Mouse (Mus musculus) kidney, embryonic 16.5 days (tissue): ENCODE measurements around the gene 4931406P16Rik. TPM values are rescaled to one million over a fixed set of nuclear protein-coding genes. Genes with fewer than 3 reads are reported as not detected.

Experiments
- ATAC-seq: fragments of 200-750 bp; cut with Nextera tagmentation; 2 replicates; pipeline ENCODE4 v1.8.0; 2017; ENCODE audit warnings: moderate TSS enrichment; ENCODE audit not compliant: low FRiP score, low TSS enrichment
- H3K27ac ChIP-seq: fragments of 300-500 bp; sonication (generic); 2 replicates; pipeline ENCODE4 v1.5.1; 2014; ENCODE audit warnings: low read length
- H3K27me3 ChIP-seq: fragments of 300-500 bp; sonication (generic); 2 replicates; pipeline ENCODE4 v1.6.1; 2014; ENCODE audit warnings: low read length, control low read depth, mixed read lengths; ENCODE audit not compliant: insufficient read depth
- H3K36me3 ChIP-seq: fragments of 300-500 bp; sonication (generic); 2 replicates; pipeline ENCODE4 v1.6.1; 2014; ENCODE audit warnings: low read length, control low read depth, mixed read lengths; ENCODE audit not compliant: insufficient read depth
- H3K4me1 ChIP-seq: fragments of 300-500 bp; sonication (generic); 2 replicates; pipeline ENCODE4 v1.6.1; 2014; ENCODE audit warnings: low read length, control low read depth, mixed read lengths; ENCODE audit not compliant: insufficient read depth
- H3K4me2 ChIP-seq: fragments of 300-500 bp; sonication (generic); replicated peaks from 2 replicates; pipeline ENCODE4 v1.6.1; 2014; ENCODE audit warnings: low read depth, low read length
- H3K4me3 ChIP-seq: fragments of 300-500 bp; sonication (generic); 2 replicates; pipeline ENCODE4 v1.5.1; 2014; ENCODE audit warnings: mild to moderate bottlenecking, low read length
- H3K9ac ChIP-seq: fragments of 300-500 bp; sonication (generic); replicated peaks from 2 replicates; pipeline ENCODE4 v1.6.1; 2014; ENCODE audit warnings: low read length
- H3K9me3 ChIP-seq: fragments of 300-500 bp; sonication (generic); 2 replicates; pipeline ENCODE4 v1.6.1; 2016; ENCODE audit warnings: low read length, control low read depth
- WGBS: fragments of 180-500 bp; shearing (Covaris S2); extraction: QIAGEN DNeasy Blood & Tissue Kit; methylation state at CpG from one replicate; pipeline ENCODE4 v1.1.7; 2014; 5-methylcytosine and 5-hydroxymethylcytosine counted together
- polyA plus RNA-seq: library from polyadenylated mRNA; unstranded; fragments of >200 nt; fragmentation: Nextera tagmentation; extraction: Ambion mirVana; gene quantifications from 2 replicates; pipeline ENCODE4 v1.2.1, GENCODE M21; 2015

4931406P16Rik gene
- polyA plus RNA-seq, 1 experiment from 2014 or later = 32.3 TPM

GRCm38 (mm10) chr7:34235602-34236001 is 77.7 kb downstream of the 4931406P16Rik start:
- no peak overlapping the region for H3K4me2 ChIP-seq
- peaks cover 18% of the 10 kb centered on the region for H3K4me1 ChIP-seq
- no peak overlapping the region for H3K9ac ChIP-seq
- H3K36me3 ChIP-seq = peaks cover 30% of the 10 kb centered on the region
- no peak overlapping the region for H3K27ac ChIP-seq
- no peak overlapping the region for H3K4me3 ChIP-seq
- ATAC-seq = no peak
- no peaks in the 10 kb centered on the region for H3K27me3 ChIP-seq
- 82% methylated on average over 5 of the region's 5 CpGs for WGBS
- no peaks in the 10 kb centered on the region for H3K9me3 ChIP-seq

GRCm38 (mm10) chr7:34234610-34235561 is 78.5 kb downstream of the 4931406P16Rik start:
- H3K36me3 ChIP-seq = peaks cover 25% of the 10 kb centered on the region
- peak overlapping the region; percentile 95 for H3K27ac ChIP-seq
- H3K4me2 ChIP-seq = peak overlapping the region; percentile 61
- H3K27me3 ChIP-seq = no peaks in the 10 kb centered on the region
- WGBS = under 1% methylated on average over 17 of the region's 17 CpGs
- H3K9me3 ChIP-seq = no peaks in the 10 kb centered on the region
- no peak for ATAC-seq
- peak overlapping the region; percentile 54 for H3K4me3 ChIP-seq
- peak overlapping the region; percentile 67 for H3K9ac ChIP-seq
- peaks cover 21% of the 10 kb centered on the region for H3K4me1 ChIP-seq

GRCm38 (mm10) chr7:34233909-34234609 is 79.3 kb downstream of the 4931406P16Rik start:
- Histone ChIP-seq H3K27ac (peak overlapping the region; percentile 95), H3K4me2 (peak overlapping the region; percentile 61), H3K27me3 (no peaks in the 10 kb centered on the region), H3K9ac (peak overlapping the region; percentile 74), H3K9me3 (no peaks in the 10 kb centered on the region), H3K36me3 (peaks cover 25% of the 10 kb centered on the region), H3K4me1 (peaks cover 23% of the 10 kb centered on the region), H3K4me3 (peak overlapping the region; percentile 54)
- under 1% methylated on average over 46 of the region's 46 CpGs for WGBS
- ATAC-seq = peak; percentile 95

GRCm38 (mm10) chr7:34232785-34233725 is 80.3 kb downstream of the 4931406P16Rik start:
- Histone ChIP-seq H3K4me2 (peak overlapping the region; percentile 61), H3K27me3 (no peaks in the 10 kb centered on the region), H3K9ac (peak overlapping the region; percentile 74), H3K27ac (peak overlapping the region; percentile 95), H3K4me1 (peaks cover 33% of the 10 kb centered on the region), H3K36me3 (peaks cover 20% of the 10 kb centered on the region), H3K4me3 (peak overlapping the region; percentile 54), H3K9me3 (no peaks in the 10 kb centered on the region)
- ATAC-seq = no peak
- 46% methylated on average over 7 of the region's 7 CpGs for WGBS

- Histone ChIP-seq H3K9me3 (no peaks in the 10 kb centered on the region), H3K4me1 (peaks cover 48% of the 10 kb centered on the region), H3K27me3 (no peaks in the 10 kb centered on the region), H3K27ac (peak within 1 kb of the TSS; percentile 94), H3K4me3 (peak within 1 kb of the TSS; percentile 79), H3K36me3 (peaks cover 27% of the 10 kb centered on the region), H3K9ac (peak within 1 kb of the TSS; percentile 90), H3K4me2 (peak within 1 kb of the TSS; percentile 70)
- peak; percentile 80 for ATAC-seq
- 0% methylated on average over 29 of the region's 39 CpGs for WGBS
Observed at GRCm38 (mm10) chr7:34230116-34230515, 83.2 kb downstream of the 4931406P16Rik start, which contains the start of gene Gpi1. Gene Gpi1, minus strand, starts transcription at chr7:34230336.

GRCm38 (mm10) chr7:34229691-34230111 is 83.7 kb downstream of the 4931406P16Rik start:
- WGBS = under 1% methylated on average over 19 of the region's 19 CpGs
- peak overlapping the region; percentile 90 for H3K9ac ChIP-seq
- ATAC-seq = peak; percentile 53
- H3K4me2 ChIP-seq = peak overlapping the region; percentile 70
- no peaks in the 10 kb centered on the region for H3K9me3 ChIP-seq
- H3K4me3 ChIP-seq = peak overlapping the region; percentile 79
- peaks cover 44% of the 10 kb centered on the region for H3K4me1 ChIP-seq
- H3K36me3 ChIP-seq = peaks cover 30% of the 10 kb centered on the region
- H3K27ac ChIP-seq = peak overlapping the region; percentile 94
- no peaks in the 10 kb centered on the region for H3K27me3 ChIP-seq

GRCm38 (mm10) chr7:34229153-34229552 is 84.2 kb downstream of the 4931406P16Rik start:
- Histone ChIP-seq H3K9me3 (no peaks in the 10 kb centered on the region), H3K9ac (peak overlapping the region; percentile 90), H3K4me2 (peak overlapping the region; percentile 70), H3K4me3 (peak overlapping the region; percentile 79), H3K36me3 (peaks cover 35% of the 10 kb centered on the region), H3K27ac (peak overlapping the region; percentile 94; the same call in 1 of the 2 replicates), H3K4me1 (peaks cover 42% of the 10 kb centered on the region), H3K27me3 (no peaks in the 10 kb centered on the region)
- ATAC-seq = no peak
- 19% methylated on average over 5 of the region's 5 CpGs for WGBS

GRCm38 (mm10) chr7:34228641-34229040 is 84.7 kb downstream of the 4931406P16Rik start:
- 40% methylated on average over 9 of the region's 9 CpGs for WGBS
- H3K4me3 ChIP-seq = peak overlapping the region; percentile 79
- H3K27ac ChIP-seq = no peak overlapping the region
- H3K9me3 ChIP-seq = no peaks in the 10 kb centered on the region
- H3K4me2 ChIP-seq = peak overlapping the region; percentile 70
- H3K4me1 ChIP-seq = peaks cover 42% of the 10 kb centered on the region
- H3K36me3 ChIP-seq = peaks cover 40% of the 10 kb centered on the region
- no peaks in the 10 kb centered on the region for H3K27me3 ChIP-seq
- ATAC-seq = no peak
- H3K9ac ChIP-seq = peak overlapping the region; percentile 90

GRCm38 (mm10) chr7:34226846-34227245 is 86.5 kb downstream of the 4931406P16Rik start:
- H3K4me2 ChIP-seq = no peak overlapping the region
- no peak overlapping the region for H3K4me3 ChIP-seq
- no peak for ATAC-seq
- H3K27me3 ChIP-seq = no peaks in the 10 kb centered on the region
- H3K36me3 ChIP-seq = peaks cover 57% of the 10 kb centered on the region
- no peaks in the 10 kb centered on the region for H3K9me3 ChIP-seq
- peaks cover 33% of the 10 kb centered on the region for H3K4me1 ChIP-seq
- H3K27ac ChIP-seq = no peak overlapping the region
- no peak overlapping the region for H3K9ac ChIP-seq
- 88% methylated on average over 12 of the region's 12 CpGs for WGBS
